In the genomic region with DNA sequence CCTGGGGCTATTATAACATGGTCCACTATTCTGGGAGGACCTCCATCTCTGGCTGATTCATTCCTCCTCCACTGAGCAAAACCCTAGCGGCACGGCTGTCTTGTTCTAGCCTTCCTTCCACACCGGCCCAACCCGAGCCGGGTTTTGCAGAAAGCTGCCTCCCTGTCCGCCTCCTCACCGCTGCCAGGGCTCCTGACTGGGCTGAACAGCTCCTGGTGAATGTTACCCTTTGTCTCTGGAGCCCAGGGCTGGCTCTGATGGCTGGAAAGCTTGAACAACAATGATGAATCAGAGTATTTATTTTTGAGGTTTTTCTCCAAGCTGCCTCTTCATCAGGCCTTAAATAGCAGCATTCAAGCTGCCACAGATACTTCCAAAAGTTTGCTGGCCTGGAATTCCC, we compare ENCODE assay signal across 9 mouse cellular contexts.
A peak's percentile ranks its signal among the peaks of the same experiment; 100 is the strongest.
DNase-seq lines count a peak whose midpoint lies in the region; ATAC-seq and TF ChIP-seq lines count a peak whose summit lies in the region.
"Had no signal": no experiment of that assay in that cellular context is flagged by ENCODE, and none has a peak within 500 bp of the region (broad histone marks: within the 10 kb centered on the region; RNA-seq: fewer than 3 reads in every experiment).

No protein-coding gene starts in this region.

- 50% methylated on average over 7 of the region's 7 CpGs for WGBS in kidney, embryonic 16.5 days

- H3K4me3 ChIP-seq in kidney, embryonic 16.5 days (ENCODE audit: low read length): no peak overlapping the region
- peak overlapping the region; percentile 8; the same call in 1 of the 2 replicates for H3K4me3 ChIP-seq in layer of hippocampus, adult 2 months
- H3K4me3 ChIP-seq in myocyte: no peak overlapping the region

- no peaks in the 10 kb centered on the region for H3K36me3 ChIP-seq in kidney, embryonic 16.5 days (ENCODE audit: insufficient read depth, low read length)
- H3K36me3 ChIP-seq in myocyte (ENCODE audit: control insufficient read depth, insufficient read depth): no peaks in the 10 kb centered on the region

- no peaks in the 10 kb centered on the region for H3K27me3 ChIP-seq in kidney, embryonic 16.5 days (ENCODE audit: insufficient read depth, low read length)
- no peaks in the 10 kb centered on the region for H3K27me3 ChIP-seq in myocyte (ENCODE audit: control insufficient read depth, insufficient read depth, insufficient read length)
- H3K27me3 ChIP-seq: CH12.LX had no signal

- H3K9me3 ChIP-seq in kidney, embryonic 16.5 days (ENCODE audit: low read length): no peaks in the 10 kb centered on the region

- no peaks in the 10 kb centered on the region for H3K79me2 ChIP-seq in myocyte (ENCODE audit: control insufficient read depth, insufficient read depth)

- TF ChIP-seq CTCF in layer of hippocampus, adult 2 months (conservative IDR thresholded peaks at IDR 0.05): peak; percentile 27

- ATAC-seq in kidney, embryonic 16.5 days (ENCODE audit: low FRiP score, low TSS enrichment): no peak

- no peak for TF ChIP-seq POLR2A in myocyte (IDR thresholded peaks at IDR 0.05; ENCODE audit: insufficient read length, low read depth)

- H3K9ac ChIP-seq in kidney, embryonic 16.5 days (replicated peaks; ENCODE audit: low read length): no peak overlapping the region

- peaks cover 42% of the 10 kb centered on the region for H3K4me1 ChIP-seq in kidney, embryonic 16.5 days (ENCODE audit: insufficient read depth, low read length)

- no peak overlapping the region for H3ac ChIP-seq in myocyte (ENCODE audit: control insufficient read depth, insufficient read length)

- no peak overlapping the region for H3K27ac ChIP-seq in kidney, embryonic 16.5 days (ENCODE audit: low read length)
- H3K27ac ChIP-seq in layer of hippocampus, adult 2 months: peak overlapping the region; percentile 93

- H3K4me2 ChIP-seq in kidney, embryonic 16.5 days (replicated peaks; ENCODE audit: low read depth, low read length): no peak overlapping the region
- H3K4me2 ChIP-seq in myocyte (ENCODE audit: low read depth): peak overlapping the region; percentile 66

- peak; percentile 37 for DNase-seq in kidney, postnatal 10 days
- peak; percentile 46 for DNase-seq in embryo, embryonic 10.5 days (ENCODE audit: low spot score)
- peak; percentile 43 to 63 for DNase-seq in gastrocnemius, postnatal 36 days
- DNase-seq in layer of hippocampus, adult 2 months (ENCODE audit: low spot score in 2 of 2): peak; percentile 80 to 88
- no peak for DNase-seq in kidney, postnatal 14 days
- no peak for DNase-seq in kidney, adult 9 months

- intact Hi-C loops in gastrocnemius, postnatal 36 days (cut with DNase I): no loop called here

TF ChIP-seq in myocyte, 11 proteins besides CTCF, POLR2A, EP300 and RAD21:
- TF ChIP-seq E2F4 (IDR thresholded peaks at IDR 0.05; ENCODE audit: insufficient read depth): no peak
- peak in 1 of 3 experiments; percentile 46 for TF ChIP-seq MYOD1 (IDR thresholded peaks at IDR 0.05; ENCODE audit: control insufficient read depth in 1 of 3, insufficient read length in 2 of 3, low read depth in 2 of 3)
- TF ChIP-seq MAX (IDR thresholded peaks at IDR 0.05; ENCODE audit: low read depth): no peak
- TF ChIP-seq MYOG (IDR thresholded peaks at IDR 0.05; ENCODE audit: control insufficient read depth in 1 of 3, insufficient read depth in 1 of 3, insufficient read length in 2 of 3, low read depth in 2 of 3): peak in 1 of 3 experiments; percentile 19

Comparison
In these comparisons a context has a peak if more than half of its experiments do, and no peak if none do; other contexts are left out.
1. DNase-seq: peak in kidney, postnatal 10 days (single experiment), embryo, embryonic 10.5 days (single experiment), gastrocnemius, postnatal 36 days (2 of 2) and layer of hippocampus, adult 2 months (2 of 2); none in kidney, postnatal 14 days (single experiment) and kidney, adult 9 months (single experiment).